Mouse (Mus musculus): ENCODE measurements around the gene Hs6st1. TPM values are rescaled to one million over a fixed set of nuclear protein-coding genes. Genes with fewer than 3 reads are reported as not detected.
A peak's percentile ranks its signal among the peaks of the same experiment; 100 is the strongest.

Gene Hs6st1
- total RNA-seq, 2 experiments from 2014 or later: 40.9 to 43.0 TPM

DNA sequence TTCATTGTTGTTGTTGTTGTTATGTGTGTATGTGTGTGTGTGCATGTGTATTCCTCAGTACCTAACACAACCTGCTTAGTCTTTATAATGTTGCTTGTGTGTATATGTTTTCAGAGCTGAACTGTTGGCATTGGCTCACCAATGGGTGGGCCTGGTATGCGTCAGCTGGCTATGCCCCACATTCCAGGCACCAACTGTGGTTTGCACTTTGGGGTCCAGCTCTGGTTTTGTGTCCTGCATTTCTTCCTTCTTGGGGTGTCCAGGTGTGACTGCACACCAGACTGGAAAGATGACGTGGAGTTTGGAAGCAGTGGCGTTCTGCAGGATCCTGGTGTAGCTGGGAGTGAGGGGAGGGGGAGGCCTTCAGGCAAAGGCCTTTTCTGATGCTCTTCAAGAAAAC is 50.8 kb downstream of the Hs6st1 start:
- DNase-seq (ENCODE audit: extremely low spot score in 1 of 2, low spot score in 1 of 2): no peak

DNA sequence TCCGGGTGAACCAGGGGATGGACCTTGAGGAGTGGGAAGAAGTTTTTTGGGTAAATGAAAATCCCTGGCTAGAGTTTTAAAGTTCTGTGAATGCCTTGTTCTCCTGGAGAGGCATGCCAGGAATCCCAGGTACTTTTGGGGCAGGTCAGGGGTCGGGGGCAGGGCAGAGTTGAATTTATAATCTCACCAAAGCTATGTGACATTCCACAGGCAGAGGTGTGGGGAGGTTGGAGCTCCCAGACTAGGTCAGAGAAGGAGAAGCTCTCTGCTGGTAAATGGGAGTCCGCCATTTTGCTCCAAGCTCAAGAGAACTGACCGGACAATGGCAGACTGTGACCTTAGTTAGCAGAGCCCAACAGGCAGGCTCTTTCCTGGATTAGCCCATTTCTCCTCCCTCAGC is 51.2 kb downstream of the Hs6st1 start:
- no peak for DNase-seq (ENCODE audit: extremely low spot score in 1 of 2, low spot score in 1 of 2)

DNA sequence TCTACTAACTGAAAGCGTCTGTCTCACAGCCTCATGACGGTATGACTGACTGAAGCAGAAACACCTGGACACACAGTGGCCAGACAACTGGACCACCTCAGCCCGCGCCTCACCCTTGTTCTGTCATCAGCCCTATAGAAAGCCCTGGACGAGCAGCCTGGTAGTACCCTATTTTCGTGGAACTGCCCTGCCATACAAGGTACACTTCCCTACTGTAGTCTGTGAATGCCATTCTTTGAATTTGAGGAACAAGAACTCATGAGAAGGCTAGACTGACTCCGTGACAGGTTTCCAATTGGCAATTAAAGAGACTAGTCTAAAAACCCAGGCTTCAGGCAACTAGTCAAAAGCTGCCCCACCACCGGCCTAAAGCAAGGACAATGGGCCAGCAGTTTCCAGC is 53.0 kb downstream of the Hs6st1 start:
- DNase-seq (ENCODE audit: extremely low spot score in 1 of 2, low spot score in 1 of 2): no peak

DNA sequence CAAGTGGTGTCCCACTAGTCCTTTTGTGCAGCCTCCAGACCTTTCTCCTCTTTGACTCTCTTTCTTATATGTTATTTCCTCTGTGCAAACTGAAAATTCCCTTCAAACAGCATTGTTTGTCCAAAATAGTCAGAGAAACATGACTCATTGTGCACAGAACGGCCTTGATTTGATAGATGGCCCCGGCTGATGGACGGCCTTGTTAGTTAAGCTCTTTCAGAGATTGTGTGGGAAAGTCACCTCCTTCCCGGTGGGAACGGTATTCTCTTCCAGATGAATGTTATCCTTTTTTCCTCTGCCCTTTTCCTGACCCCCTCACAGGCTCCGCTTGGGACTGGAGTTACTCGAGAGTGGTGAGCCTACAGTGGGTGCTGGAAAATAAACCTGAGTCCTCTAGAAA is 56.9 kb downstream of the Hs6st1 start:
- no peak for DNase-seq (ENCODE audit: extremely low spot score in 1 of 2, low spot score in 1 of 2)

DNA sequence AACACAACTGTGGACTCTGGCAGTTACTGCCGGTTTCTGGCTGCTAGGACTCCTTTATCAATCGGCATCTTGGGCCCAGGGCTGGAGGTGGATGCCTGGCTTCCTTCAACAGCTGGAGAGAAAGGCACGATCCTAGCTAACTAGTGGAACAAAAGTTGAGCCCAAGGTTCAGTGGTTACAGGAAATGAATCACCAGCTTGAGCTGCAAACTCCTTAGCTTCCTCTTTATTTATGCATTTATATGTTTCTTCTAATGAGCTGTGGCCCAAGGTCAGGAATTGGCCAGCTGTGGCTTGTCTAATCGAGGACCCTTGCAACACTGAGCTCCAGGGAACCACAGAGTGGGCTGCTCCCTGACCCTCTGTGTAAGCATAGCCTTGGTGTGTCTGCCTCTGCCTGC is 60.9 kb downstream of the Hs6st1 start:
- DNase-seq (ENCODE audit: extremely low spot score in 1 of 2, low spot score in 1 of 2): no peak

DNA sequence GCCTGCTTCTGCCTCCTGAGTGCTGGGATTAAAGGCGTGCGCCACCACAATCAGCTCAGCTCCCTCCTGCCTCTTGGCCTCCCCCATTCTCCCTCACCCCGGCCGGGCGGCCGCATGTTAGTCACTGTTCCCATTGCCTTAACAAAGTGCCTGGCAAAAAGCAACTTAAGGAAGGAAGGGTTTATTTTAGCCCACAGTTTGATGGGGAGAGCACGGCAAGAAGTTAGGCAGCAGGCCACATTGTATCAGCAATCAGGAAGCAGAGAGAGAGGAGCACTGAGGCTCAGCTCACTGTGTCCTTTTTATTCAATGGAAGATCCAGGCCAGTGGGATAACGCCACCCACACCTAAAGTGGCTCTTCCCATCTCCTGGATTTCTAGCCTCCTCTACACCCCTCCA is 61.7 kb downstream of the Hs6st1 start:
- DNase-seq (ENCODE audit: extremely low spot score in 1 of 2, low spot score in 1 of 2): no peak

DNA sequence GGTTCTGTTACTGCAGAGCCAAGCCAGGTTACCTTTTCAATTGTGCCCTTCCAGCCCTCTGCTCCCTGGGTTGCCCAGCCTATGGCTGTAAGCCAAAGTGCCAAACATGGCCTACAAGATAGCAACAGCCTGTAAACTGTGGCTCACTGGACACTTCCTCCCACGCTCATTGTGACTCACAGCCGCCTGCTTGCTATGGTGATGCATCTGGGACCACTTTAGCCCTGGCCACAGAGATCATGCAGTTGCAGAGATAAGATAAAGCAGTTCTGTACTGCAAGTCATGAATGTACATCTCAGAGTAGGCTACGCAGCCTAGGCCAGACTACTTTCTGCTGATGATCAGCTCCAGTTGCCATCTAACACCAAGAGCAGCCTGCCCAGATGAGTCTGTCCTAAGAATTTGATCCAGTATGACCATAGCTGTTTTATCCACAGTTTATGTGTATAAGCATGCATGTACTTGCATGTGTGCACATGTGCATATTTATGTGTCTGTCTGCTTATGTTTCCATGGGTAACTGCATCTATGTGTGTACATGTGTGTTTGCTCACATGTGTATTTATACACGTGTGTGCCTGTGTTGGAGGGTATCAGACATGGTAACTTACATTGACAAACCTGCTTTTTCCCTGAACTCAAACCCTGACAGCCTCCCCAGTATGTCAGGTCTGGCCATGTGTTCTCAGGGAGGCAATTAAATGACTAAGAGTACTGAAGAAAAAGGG is 62.3 kb downstream of the Hs6st1 start:
- DNase-seq (ENCODE audit: extremely low spot score in 1 of 2, low spot score in 1 of 2): no peak

DNA sequence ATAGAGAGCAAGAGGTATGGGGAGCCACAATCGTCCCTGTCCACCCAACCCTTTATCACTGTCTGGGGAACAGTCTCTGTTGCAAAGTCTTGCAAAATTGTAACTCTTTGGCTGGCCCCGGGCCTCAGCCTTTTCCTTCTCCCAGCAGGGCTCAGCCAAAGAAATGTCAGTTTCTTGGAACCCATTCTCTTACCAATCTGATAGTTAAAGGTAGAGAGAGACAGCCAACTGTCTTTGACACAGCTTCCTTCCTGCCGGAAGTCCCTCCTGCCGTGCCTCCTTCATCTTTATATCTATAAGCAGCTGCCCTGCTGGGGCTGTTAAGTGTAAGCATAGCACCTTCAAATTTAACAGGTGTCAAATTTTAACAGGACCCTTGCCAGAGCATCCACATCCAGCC is 63.0 kb downstream of the Hs6st1 start:
- DNase-seq (ENCODE audit: extremely low spot score in 1 of 2, low spot score in 1 of 2): no peak

DNA sequence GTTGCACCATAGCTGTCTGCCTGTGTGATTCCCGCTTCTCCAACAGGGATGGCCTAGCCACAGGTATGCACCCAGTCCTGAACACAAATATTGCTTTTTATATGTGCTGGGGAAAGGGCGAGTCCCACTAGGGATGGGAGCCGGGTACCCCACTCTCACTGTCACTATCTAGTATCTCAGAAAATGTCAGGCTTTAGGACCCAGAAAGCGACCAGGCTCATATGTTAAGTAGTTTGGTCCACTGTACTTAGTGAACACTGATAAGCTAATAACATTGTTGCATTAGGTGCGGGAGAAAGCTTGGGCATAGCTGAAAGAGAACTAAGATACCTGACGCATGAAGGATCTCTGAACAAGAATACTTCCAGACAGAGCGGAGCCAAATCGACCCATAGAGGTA is 63.6 kb downstream of the Hs6st1 start:
- no peak for DNase-seq (ENCODE audit: extremely low spot score in 1 of 2, low spot score in 1 of 2)

DNA sequence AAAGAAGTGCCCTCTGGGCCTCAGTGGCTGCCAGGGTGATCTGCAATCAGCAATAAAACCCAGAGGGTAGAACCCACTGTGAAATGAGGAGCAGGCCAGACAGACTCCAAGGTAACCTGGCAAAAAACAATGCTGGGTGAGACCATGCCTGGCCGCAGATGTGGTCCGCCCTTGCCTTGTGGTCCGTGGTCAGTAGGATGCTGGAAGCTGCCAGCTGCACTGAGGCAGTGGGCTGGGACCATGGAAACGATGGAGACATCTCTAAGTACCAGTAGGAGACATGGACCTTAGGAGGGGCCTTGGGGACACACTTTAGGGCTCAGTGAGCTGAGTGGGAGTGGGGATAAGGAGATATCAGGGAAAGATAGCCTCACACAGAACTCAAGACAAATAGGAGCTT is 64.0 kb downstream of the Hs6st1 start:
- no peak for DNase-seq (ENCODE audit: extremely low spot score in 1 of 2, low spot score in 1 of 2)

DNA sequence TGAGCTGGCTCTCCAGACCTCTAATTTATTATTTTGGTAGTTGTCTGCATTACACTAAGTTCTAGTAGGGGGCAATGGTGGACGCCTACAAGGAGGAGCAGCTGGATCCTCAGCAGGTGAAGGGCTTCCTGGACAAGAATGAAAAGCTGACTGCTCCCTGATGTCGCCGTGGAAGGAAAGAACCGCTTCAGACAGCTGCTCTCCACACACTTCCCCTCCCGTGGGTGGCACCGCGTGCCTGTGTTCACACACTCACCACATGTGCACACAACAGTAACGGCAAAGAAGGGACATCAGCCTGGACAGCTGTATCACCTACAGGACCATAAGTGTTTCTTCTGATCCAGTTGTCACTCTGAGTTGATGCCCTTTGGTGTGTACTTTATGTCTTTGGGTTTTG is 64.8 kb downstream of the Hs6st1 start:
- no peak for DNase-seq (ENCODE audit: extremely low spot score in 1 of 2, low spot score in 1 of 2)

DNA sequence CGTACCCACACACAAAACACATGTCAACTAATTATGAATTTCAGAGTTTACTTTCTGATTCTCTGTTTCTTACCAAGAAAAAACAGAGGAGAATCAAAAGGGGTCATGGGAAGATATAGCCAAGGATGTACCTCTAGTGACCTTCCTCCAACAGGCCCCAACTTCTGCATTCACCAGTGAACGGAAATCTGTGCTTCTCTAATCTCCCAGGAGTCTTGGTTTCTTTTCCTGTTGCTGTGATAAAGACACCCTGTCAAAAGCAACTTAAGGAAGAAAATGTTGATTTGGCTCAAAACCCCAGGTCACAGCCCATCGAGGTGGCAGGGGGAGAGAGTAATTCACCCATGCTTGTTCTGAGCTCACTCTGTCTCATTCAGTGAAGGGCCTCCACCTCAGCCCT is 65.4 kb downstream of the Hs6st1 start:
- no peak for DNase-seq (ENCODE audit: extremely low spot score in 1 of 2, low spot score in 1 of 2)

DNA sequence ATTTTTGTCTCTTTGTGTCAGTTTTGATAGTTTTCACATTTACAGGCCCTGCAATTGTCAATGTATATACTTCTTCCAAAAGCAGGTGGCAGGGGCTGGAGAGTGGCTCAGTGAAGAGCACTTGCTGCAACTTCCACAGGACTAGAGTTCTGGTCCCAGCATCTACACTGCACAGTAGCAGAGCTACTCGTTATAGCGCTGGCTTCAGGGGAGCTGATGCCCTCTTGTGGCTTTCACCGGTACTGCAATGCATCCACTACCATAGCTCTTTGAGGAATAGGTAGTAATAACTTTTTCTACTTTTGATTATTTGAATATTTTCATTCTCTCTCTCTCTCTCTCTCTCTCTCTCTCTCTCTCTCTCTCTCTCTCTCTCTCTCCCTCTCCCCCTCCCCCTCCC is 66.4 kb downstream of the Hs6st1 start:
- DNase-seq (ENCODE audit: extremely low spot score in 1 of 2, low spot score in 1 of 2): peak; percentile 40 to 84

DNA sequence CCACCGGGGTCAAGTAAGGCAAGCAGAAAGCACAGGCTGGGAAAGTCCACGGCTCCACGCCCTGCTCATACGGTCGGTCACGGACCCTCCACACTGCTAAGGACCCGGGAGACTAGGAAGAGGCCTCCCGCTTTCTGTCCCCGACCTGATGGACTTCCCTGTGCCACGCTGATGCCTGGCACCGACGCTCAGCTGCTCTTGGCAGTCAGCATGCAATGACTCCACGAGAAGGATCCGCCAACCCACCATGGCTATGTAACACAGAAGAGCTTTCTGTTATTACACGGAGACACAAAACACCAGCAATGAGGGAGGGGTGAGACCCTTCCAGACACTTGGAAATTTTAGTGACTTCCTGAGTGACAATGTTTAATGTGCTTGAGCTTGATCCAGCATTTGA is 72.1 kb downstream of the Hs6st1 start:
- DNase-seq (ENCODE audit: extremely low spot score in 1 of 2, low spot score in 1 of 2): no peak

DNA sequence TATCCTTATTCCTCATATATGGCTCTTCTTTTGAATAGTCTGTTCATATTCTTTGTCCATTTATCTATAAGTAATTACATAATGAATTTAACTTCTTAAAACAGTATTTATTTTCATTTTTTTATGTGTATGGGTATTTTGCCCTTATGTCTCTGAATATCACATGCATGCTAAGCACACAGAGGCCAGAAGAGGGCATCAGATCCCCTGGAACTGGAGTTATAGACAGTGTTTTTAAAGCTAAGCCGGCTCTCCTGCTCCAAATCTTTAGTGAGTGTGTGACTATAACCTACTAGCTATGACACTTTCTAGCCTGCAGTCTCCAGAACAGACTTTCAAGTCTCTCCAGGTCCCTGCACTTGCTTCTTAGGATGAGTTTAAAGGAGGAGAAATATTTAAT is 76.8 kb downstream of the Hs6st1 start:
- peak; percentile 20 to 36 for DNase-seq (ENCODE audit: extremely low spot score in 1 of 2, low spot score in 1 of 2)

DNA sequence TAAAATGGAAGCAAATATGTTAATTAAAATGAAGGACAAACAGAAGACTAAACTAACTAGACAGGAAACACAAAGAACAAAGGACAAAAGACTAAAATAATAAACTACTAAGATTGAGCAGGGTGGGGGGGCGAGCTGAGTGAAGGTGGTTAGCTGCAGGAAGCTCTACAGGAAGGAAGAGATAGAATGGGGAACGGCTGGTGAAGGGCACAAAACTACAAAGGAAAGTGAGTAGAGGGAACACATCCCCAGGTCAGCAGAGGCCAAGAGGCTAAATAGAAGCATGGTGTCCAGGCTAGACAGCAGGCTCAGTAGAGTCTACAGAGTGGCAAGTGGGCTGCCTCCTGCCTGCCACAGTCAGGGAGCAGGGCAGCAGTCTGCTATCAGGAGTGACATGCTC is 80.6 kb downstream of the Hs6st1 start:
- DNase-seq (ENCODE audit: extremely low spot score in 1 of 2, low spot score in 1 of 2): no peak

DNA sequence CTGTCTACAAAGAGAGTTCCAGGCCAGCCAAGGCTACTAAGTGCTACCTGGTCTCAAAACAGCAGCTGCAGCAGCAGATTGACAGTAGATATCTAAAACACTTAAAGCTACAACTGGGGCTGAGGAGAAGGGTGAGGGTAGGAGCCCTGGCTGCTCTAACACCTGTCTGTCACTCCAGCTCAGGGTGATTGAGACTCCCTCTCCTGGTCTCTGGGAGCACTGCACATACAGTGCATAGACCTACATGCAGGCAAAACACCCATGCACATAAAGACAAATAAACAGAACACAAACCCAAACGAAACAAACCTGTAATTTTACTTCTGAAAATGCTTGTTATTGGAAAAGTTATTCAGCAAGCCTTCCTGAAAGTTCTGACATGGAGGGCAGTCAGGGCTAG is 81.2 kb downstream of the Hs6st1 start:
- DNase-seq (ENCODE audit: extremely low spot score in 1 of 2, low spot score in 1 of 2): peak in 1 of 2 experiments; percentile 29

Small RNA genes within 50 kb of the gene (microRNA-seq; reads per million reads assigned to microRNA genes)
- gene Mir6897: 8.4 to 9.0 reads per million in 2 experiments

Other genes starting within 250 kb of the Hs6st1 start
- 10 to 100 TPM; 36.0 to 40.5 TPM for gene Uggt1, start 176.3 kb downstream of the Hs6st1 start, total RNA-seq (2021)
- gene Neurl3, start 206.3 kb downstream of the Hs6st1 start, total RNA-seq (2021): under 1 TPM; 0.42 to 0.68 TPM
- gene Arid5a, start 239.3 kb downstream of the Hs6st1 start, total RNA-seq (2021): 10 to 100 TPM; 11.5 to 16.6 TPM

All from layer of hippocampus, postnatal 25 days (tissue).